In genomic region chr16:12608259-12608658, GRCm38 (mm10) we compare ENCODE assay signal across 13 mouse cellular contexts.
DNase-seq lines count a peak whose midpoint lies in the region; ATAC-seq and TF ChIP-seq lines count a peak whose summit lies in the region.
"Had no signal": no experiment of that assay in that cellular context is flagged by ENCODE, and none has a peak within 500 bp of the region (broad histone marks: within the 10 kb centered on the region; RNA-seq: fewer than 3 reads in every experiment).

No protein-coding gene starts in this region.

- H3K9me3 ChIP-seq in hindbrain, embryonic 11.5 days (ENCODE audit: control insufficient read depth, low read length), result no peaks in the 10 kb centered on the region
- H3K9me3 ChIP-seq in hindbrain, embryonic 10.5 days, result no peaks in the 10 kb centered on the region
- H3K9me3 ChIP-seq: limb, embryonic 15.5 days had no signal

- no peaks in the 10 kb centered on the region for H3K27me3 ChIP-seq in hindbrain, embryonic 11.5 days (ENCODE audit: control insufficient read depth, insufficient read depth, low read length)
- H3K27me3 ChIP-seq in hindbrain, embryonic 10.5 days (ENCODE audit: insufficient read depth, poor library complexity, severe bottlenecking), result no peaks in the 10 kb centered on the region
- H3K27me3 ChIP-seq: limb, embryonic 15.5 days had no signal

- no peak overlapping the region for H3K4me2 ChIP-seq in hindbrain, embryonic 11.5 days (replicated peaks; ENCODE audit: low read depth, low read length)
- H3K4me2 ChIP-seq: limb, embryonic 15.5 days had no signal

- no peaks in the 10 kb centered on the region for H3K36me3 ChIP-seq in hindbrain, embryonic 11.5 days (ENCODE audit: control insufficient read depth, insufficient read depth, low read length)
- H3K36me3 ChIP-seq in hindbrain, embryonic 10.5 days, result no peaks in the 10 kb centered on the region
- H3K36me3 ChIP-seq: limb, embryonic 15.5 days had no signal

- peak; percentile 44 for DNase-seq in hindbrain, embryonic 11.5 days (ENCODE audit: low spot score)
- no peak for DNase-seq in hindbrain, embryonic 10.5 days (ENCODE audit: low spot score)
- DNase-seq in lung, postnatal 14 days, result peak; percentile 21
- no peak for DNase-seq in lung, adult 2 months
- peak; percentile 72 for DNase-seq in embryo, embryonic 10.5 days (ENCODE audit: low spot score)
- peak; percentile 61 for DNase-seq in retina, embryonic 14.5 days (ENCODE audit: low spot score)
- no peak for DNase-seq in cerebellum, adult 9-11 months
- DNase-seq: adrenal gland, postnatal 25 days; cerebellum, adult 11 months; lung, postnatal 36 days had no signal

- no peak overlapping the region for H3K4me3 ChIP-seq in hindbrain, embryonic 11.5 days (ENCODE audit: low read depth, low read length)
- H3K4me3 ChIP-seq in hindbrain, embryonic 10.5 days, result no peak overlapping the region
- H3K4me3 ChIP-seq in lung, adult 2 months (replicated peaks; ENCODE audit: extremely low read depth, low read depth, low read length), result no peak overlapping the region
- H3K4me3 ChIP-seq: limb, embryonic 15.5 days had no signal

- H3K9ac ChIP-seq in hindbrain, embryonic 11.5 days (ENCODE audit: low read depth, low read length), result no peak overlapping the region
- H3K9ac ChIP-seq: limb, embryonic 15.5 days had no signal

- TF ChIP-seq POLR2A in lung, adult 2 months (IDR thresholded peaks at IDR 0.05; ENCODE audit: borderline replicate concordance, extremely low read depth, low read depth, low read length), result no peak

- no peak overlapping the region for H3K27ac ChIP-seq in hindbrain, embryonic 11.5 days (ENCODE audit: low read depth, low read length)
- no peak overlapping the region for H3K27ac ChIP-seq in hindbrain, embryonic 10.5 days
- H3K27ac ChIP-seq: limb, embryonic 15.5 days had no signal

- TF ChIP-seq CTCF in lung, adult 2 months (IDR thresholded peaks at IDR 0.05; ENCODE audit: insufficient read depth, low read length), result no peak

- 71% methylated on average over 6 of the region's 6 CpGs for WGBS in hindbrain, embryonic 11.5 days
- WGBS in hindbrain, embryonic 10.5 days, result 59% methylated on average over 6 of the region's 6 CpGs
- 65% methylated on average over 6 of the region's 6 CpGs for WGBS in lung, adult 2 months

- no peaks in the 10 kb centered on the region for H3K4me1 ChIP-seq in hindbrain, embryonic 11.5 days (replicated peaks; ENCODE audit: control insufficient read depth, insufficient read depth, low read length)
- no peaks in the 10 kb centered on the region for H3K4me1 ChIP-seq in hindbrain, embryonic 10.5 days (replicated peaks)
- no peaks in the 10 kb centered on the region for H3K4me1 ChIP-seq in lung, adult 2 months (ENCODE audit: control insufficient read depth, insufficient read depth, low read length)
- H3K4me1 ChIP-seq: limb, embryonic 15.5 days had no signal

- ATAC-seq in hindbrain, embryonic 11.5 days (ENCODE audit: low FRiP score), result no peak
- ATAC-seq in erythroblast, adult 5-6 weeks (replicated peaks; ENCODE audit: low FRiP score, poor library complexity, severe bottlenecking), result no peak
- ATAC-seq: intestine, embryonic 16.5 days had no signal

Comparison
In these comparisons a context has a peak if more than half of its experiments do, and no peak if none do; other contexts are left out.
1. DNase-seq: peak in hindbrain, embryonic 11.5 days (single experiment), lung, postnatal 14 days (single experiment), embryo, embryonic 10.5 days (single experiment) and retina, embryonic 14.5 days (single experiment); none in hindbrain, embryonic 10.5 days (single experiment), lung, adult 2 months (single experiment) and cerebellum, adult 9-11 months (single experiment).